Mouse (Mus musculus) olfactory bulb, adult 2 months (tissue): Measurements from ENCODE around the gene Gpr61. TPM values are rescaled to one million over a fixed set of nuclear protein-coding genes. Genes with fewer than 3 reads are reported as not detected.

Experiments used
- H3K27ac ChIP-seq: fragments of 200-500 bp; 2 replicates; pipeline ENCODE4 v1.5.1; 2012; ENCODE audit warnings: low read depth, low read length; ENCODE audit not compliant: insufficient read depth
- H3K4me1 ChIP-seq: fragments of 200-500 bp; 2 replicates; pipeline ENCODE4 v1.6.1; 2012; ENCODE audit warnings: low read length; ENCODE audit not compliant: control insufficient read depth, insufficient read depth
- H3K4me3 ChIP-seq: fragments of 200-500 bp; 2 replicates; pipeline ENCODE4 v1.5.1; 2012; ENCODE audit warnings: mild to moderate bottlenecking, low read depth, low read length, moderate library complexity; ENCODE audit not compliant: insufficient read depth
- CTCF ChIP-seq: fragments of 200-500 bp; IDR thresholded peaks from 2 replicates; pipeline ENCODE4 v1.5.1; 2012; ENCODE audit warnings: low read depth, mild to moderate bottlenecking, low read length, moderate library complexity; ENCODE audit not compliant: insufficient read depth
- POLR2A ChIP-seq: fragments of 200-500 bp; IDR thresholded peaks from 2 replicates; pipeline ENCODE4 v1.6.1; 2012; ENCODE audit warnings: mild to moderate bottlenecking, low read depth, low read length, moderate library complexity; ENCODE audit not compliant: insufficient read depth
- WGBS: fragments of 180-500 bp; shearing (Covaris S2); methylation state at CpG from one replicate; pipeline ENCODE4 v1.1.7; 2018; 5-methylcytosine and 5-hydroxymethylcytosine counted together
- polyA plus RNA-seq: library from polyadenylated mRNA; stranded (reverse); fragments of >200 nt; gene quantifications from 2 replicates; pipeline ENCODE4 v1.2.4, GENCODE M21; 2012; ENCODE audit warnings: low replicate concordance; ENCODE audit not compliant: missing spikeins, insufficient read depth, insufficient read length

The Gpr61 gene
- polyA plus RNA-seq, 1 experiment = not detected

DNA sequence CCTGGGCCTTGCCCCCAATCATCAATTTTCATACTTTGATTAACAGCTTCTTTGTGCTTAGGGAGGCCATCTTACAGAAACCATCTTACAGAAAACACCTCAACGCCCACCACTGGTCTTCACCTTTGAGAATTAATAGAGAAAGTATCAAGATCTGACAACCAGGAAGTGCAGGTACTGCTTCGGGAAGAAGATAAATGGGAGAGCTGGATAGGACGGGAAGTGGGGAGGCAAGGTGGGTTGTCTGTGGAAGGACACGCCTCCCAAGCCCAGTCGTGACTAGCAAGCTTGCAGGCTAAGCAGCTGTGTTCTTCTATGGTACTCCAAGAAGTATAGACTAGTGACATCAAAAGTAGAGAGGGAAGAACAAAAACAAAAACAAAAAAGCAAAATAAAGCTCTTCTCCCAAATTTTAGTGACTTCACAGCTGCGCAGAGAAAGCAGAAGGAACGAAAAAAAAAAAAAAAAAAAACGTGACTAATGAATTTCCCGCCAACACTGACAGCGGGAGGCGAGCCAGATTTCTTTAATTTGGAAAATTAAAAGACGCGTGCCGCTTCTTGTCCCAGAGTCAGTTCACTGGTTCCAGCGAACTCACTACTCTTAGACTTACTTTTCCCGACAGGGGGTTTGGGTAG, 30.9 kb upstream of the Gpr61 start:
- peak overlapping the region; percentile 76 for H3K27ac ChIP-seq
- 3% methylated on average over 16 of the region's 16 CpGs for WGBS
- H3K4me3 ChIP-seq = peak overlapping the region; percentile 87
- peaks cover 32% of the 10 kb centered on the region for H3K4me1 ChIP-seq
- no peak for TF ChIP-seq POLR2A
- TF ChIP-seq CTCF = no peak

DNA sequence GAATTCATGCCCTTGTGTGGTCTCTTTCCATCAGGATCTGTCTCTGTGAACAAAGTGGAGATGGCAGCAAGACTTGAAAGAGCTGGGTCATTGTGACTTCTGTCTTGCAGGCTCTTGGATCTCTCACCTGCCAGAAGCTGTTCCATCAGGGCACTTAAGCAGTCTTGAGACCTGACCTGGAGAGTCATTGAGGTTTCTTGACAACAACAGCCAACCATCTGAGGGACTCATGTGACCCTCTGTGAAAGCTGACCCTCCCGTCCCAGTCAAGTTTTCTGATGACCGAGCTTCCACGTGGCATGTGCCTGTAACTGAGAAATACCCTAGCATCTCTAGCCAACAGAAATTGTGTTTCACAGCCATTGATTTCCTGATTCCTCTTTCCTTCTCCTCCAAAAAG, 30.1 kb upstream of the Gpr61 start:
- no peak overlapping the region for H3K27ac ChIP-seq
- no peak for TF ChIP-seq CTCF
- no peak for TF ChIP-seq POLR2A
- H3K4me3 ChIP-seq = no peak overlapping the region
- H3K4me1 ChIP-seq = peaks cover 25% of the 10 kb centered on the region
- 85% methylated on average over 3 of the region's 3 CpGs for WGBS

DNA sequence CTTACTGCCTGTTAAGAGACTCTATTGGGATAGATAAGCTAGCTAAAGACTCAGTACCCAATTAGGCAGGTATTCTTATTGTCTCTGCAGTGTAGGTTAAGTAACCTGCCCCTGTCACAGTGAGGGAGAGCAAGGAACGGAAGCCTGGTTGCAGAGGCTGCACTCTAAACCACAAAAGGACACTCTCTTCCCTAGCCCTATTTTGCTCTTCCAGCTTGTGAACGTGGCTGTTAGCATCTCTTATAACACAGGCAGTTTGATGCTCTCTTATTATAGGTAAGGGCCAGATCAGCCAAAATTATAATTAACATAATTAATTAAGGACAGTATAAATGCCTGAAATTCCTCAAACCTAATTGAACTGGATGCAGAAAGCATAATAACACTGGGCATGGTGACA, 25.8 kb upstream of the Gpr61 start:
- Histone ChIP-seq H3K4me3 (no peak overlapping the region), H3K27ac (no peak overlapping the region), H3K4me1 (peaks cover 9% of the 10 kb centered on the region)
- 63% methylated on average over 2 of the region's 2 CpGs for WGBS
- TF ChIP-seq CTCF = no peak
- no peak for TF ChIP-seq POLR2A

DNA sequence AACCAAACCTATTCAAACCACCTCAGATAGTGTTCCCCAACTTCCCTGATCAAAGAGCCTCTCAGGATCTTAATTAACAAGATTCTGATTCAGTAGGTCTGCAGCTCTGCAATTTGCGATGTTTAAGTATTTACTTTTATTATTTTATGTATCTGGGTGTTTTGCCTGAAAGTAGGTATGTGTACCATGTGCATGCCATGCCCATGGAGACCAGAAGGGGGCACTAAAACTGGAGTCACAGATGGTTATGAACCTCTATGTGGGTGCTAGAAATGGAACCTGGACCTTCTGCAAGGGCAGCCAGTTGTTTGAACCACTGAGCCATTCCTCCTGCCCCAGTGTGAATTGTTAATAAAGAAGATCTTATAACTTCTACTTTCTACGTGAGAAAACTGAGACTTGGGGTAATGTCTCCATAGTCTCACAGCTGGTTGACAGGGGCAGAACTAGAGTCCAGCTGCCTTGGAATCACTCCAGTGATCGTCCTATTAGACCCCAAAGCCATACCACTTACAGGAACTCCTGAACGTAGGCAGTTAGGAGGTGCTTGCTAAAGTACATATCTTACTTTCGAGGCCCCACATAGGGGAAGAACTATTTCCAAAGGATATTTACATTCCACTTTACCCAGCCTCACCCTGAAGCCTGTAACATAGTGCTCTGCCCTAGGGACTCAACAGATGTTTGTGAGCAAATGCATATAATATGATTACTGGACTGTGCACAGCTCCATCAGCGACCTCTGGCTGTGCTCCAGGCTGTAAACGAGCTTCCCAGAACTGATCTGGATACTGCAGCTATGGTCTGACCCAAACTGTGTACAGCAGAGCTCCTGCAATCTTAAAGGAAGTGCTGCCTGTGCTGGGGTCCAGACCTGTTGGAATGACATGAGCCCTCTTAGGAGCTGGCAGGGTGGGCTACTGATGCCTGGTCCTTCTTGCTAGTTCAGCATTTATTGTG, 24.4 kb upstream of the Gpr61 start:
- H3K4me1 ChIP-seq = peaks cover 16% of the 10 kb centered on the region
- no peak overlapping the region for H3K4me3 ChIP-seq
- 79% methylated on average over 7 of the region's 7 CpGs for WGBS
- TF ChIP-seq POLR2A = no peak
- no peak for TF ChIP-seq CTCF
- H3K27ac ChIP-seq = no peak overlapping the region

DNA sequence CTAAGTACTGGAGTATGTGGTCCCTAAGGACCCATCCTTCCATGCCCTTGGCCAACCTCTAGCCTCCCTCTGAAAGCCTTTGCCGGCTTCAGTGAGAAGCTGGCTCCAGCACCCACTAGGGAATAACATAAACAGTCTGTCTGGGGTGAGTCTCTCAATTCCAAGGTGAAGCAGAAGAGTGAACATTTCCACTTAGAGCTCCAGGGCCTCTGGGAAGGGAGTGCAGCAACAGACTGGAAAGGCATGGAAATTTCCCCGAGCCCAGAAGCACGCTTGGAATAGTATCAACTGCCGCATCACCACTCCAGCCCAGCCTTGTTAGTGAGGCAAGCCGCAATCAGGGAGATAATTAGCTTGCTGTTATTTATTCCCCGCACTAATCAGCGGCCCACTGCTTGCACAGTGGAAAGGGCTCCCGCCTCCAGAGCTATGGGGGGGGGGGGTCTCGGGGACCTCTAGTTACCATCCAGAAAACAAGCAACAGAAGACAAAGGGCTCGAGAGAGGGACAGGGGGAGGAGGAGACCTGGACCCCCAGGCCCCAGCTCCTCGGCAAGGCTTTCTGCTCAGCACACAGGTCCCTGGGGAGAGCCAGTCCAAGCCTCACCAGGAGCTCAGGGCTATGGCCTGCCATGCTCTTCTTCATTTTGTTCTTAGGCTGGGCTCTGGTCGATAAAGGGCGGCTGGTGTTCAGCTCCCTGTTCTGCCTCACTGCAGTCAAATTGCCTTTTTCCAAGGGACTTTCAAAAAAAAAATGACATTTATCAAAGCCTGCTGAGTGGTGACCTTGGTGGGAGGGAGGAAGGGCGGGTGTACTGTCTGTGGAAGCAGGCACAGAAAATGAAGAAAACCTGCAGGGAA, 20.2 kb upstream of the Gpr61 start:
- Histone ChIP-seq H3K4me1 (peaks cover 26% of the 10 kb centered on the region), H3K27ac (peak overlapping the region; percentile 93), H3K4me3 (0 out of 2 replicates have a peak overlapping the region, but pooled peaks have one; percentile 9)
- WGBS = 7% methylated on average over 14 of the region's 14 CpGs
- no peak for TF ChIP-seq POLR2A
- TF ChIP-seq CTCF = no peak

DNA sequence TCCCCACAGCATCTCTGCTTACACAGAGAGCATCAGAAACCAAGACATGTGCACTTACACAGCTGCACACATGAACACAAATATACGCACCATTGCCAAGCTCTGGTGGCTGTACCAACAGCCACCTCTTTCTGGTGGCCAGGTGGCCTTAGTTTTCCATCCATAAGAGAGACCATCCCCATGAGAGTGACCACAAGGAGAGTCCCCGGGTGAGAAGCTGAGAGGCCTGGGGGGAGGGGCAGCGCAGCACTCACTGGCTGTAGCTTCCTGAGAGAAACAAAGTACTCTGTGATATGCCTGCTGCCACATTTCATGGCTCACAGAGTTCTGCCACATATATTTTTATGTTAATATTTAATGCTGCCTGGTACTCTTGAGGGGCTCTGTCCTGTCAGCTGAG, 14.5 kb upstream of the Gpr61 start:
- WGBS = 43% methylated on average over 3 of the region's 3 CpGs
- TF ChIP-seq CTCF = no peak
- TF ChIP-seq POLR2A = no peak
- Histone ChIP-seq H3K4me3 (no peak overlapping the region), H3K27ac (no peak overlapping the region), H3K4me1 (peaks cover 57% of the 10 kb centered on the region)

DNA sequence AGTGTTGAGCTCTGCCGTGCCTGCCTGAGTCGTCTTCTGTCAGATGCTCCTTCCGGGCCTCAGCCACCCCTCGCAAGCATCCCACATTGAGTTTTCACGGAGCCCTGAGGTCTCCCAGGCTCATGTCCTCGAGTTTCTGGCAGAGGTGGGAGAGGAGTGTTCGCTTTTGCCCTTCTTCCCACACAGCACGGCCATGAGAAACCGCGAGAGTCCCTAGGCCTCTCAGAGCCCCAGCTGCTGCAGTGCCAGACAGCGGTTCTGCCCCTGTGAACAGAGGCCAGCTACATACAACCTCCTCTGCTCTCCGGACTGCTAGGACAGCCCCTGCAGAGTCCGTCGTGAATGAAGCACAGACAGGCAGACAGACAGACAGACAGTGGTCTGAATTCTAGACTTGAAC, 12.8 kb upstream of the Gpr61 start:
- Histone ChIP-seq H3K4me1 (peaks cover 51% of the 10 kb centered on the region), H3K27ac (peak overlapping the region; percentile 20; the same call in 1 of the 2 replicates), H3K4me3 (no peak overlapping the region)
- WGBS = 51% methylated on average over 14 of the region's 14 CpGs
- TF ChIP-seq POLR2A (no peak), CTCF (no peak)

DNA sequence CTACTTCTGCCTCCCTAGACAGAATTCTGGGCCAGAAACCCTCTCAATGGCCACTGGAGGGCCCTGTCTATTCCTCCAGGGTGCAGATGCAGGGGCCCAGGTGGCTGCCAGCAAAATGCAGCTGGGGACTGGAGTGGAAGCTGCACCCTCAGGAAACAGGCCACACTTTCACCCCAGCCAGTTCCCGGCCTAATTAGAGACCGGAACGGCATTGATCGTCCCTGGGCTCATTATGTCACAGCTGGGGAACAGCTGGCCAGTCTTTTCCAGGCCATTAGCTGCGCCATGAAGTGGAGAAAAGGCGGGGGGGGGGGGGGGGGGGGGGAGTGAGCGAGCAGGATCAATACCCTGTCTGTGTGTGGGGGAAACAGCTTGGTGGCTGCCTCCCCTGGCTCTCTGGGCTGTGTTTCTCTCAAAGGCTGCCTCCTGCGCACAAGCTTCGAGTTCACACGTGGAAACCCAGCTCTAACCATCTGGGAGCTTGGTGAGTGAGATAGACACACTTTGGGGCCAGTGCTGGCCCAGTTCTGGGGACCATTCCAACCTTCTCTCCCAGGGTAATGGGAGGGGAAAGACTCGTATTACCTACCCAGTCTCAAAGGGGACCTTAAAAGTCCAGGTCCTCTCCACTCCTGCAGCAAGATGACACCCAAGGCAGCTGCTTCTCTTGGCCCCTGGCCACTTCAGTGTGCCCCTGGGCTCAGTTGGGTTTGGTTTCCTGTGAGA, 12.0 kb upstream of the Gpr61 start:
- TF ChIP-seq CTCF (no peak), POLR2A (no peak)
- 23% methylated on average over 11 of the region's 11 CpGs for WGBS
- H3K27ac ChIP-seq = peak overlapping the region; percentile 72
- H3K4me3 ChIP-seq = no peak overlapping the region
- H3K4me1 ChIP-seq = peaks cover 46% of the 10 kb centered on the region
